Mouse (Mus musculus): Measurements from ENCODE around the gene Pnmal1.

Gene Pnmal1

DNA sequence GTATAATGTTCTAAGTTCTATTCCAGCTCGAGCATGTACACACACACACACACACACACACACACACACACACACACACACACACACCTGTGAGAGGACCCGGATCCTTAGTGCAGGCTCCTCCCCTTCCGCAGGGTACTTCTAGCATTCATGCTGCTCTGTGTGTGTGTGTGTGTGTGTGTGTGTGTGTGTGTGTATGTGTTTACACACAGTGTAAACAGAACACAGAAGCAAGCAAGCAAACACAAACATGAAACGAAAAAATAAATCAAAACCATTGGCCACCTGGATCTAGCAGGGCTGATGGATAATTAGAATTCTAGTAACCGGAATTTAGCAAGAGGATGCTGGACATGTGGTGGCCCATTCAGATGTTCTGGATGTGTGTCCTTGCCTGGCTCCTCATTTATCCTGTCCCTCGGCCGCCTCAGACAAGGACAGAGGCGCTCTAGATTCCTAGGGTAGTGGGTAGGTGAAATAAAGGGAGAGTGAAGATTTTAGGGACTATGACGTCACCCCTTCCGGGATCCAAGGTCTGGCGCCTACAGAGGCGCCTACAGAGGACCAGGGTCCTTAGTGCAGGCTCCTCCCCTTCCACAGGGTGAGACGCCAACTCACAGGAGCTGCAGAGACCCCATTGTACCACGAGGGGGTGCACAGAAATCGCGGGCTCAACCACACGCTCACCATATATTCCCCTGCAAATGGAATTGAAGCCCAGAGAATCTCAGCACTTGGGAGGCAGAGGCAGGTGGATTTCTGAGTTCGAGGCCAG is 8.4 kb upstream of the Pnmal1 start:
- in situ Hi-C loops (cut with MboI) = loop anchor here (5.0 kb wide), 1 partner anchor 51 kb away; no protein-coding TSS in a partner anchor

DNA sequence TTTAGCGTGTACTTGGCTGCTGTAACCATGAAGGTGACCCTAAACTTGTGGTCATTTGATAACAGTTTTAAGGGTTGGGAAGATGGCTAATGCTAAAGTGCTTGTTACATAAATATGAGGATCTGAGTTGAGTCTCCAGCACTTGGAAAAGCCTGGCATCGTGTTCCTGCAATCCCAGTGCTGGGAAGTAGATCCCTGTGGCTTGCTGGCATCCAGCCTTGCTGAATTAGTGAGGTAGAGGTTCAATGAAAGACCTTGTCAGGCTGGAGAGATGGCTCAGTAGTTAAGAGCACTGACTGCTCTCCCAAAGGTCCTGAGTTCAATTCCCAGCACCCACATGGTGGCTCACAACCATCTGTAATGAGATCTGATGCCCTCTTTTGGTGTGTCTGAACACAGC is 5.7 kb upstream of the Pnmal1 start:
- in situ Hi-C loops (cut with MboI) = loop anchor here (5.0 kb wide), 1 partner anchor 49 kb away; no protein-coding TSS in a partner anchor

GRCm38 (mm10) chr7:16955712-16956111 is 3.8 kb upstream of the Pnmal1 start:
- in situ Hi-C loops (cut with MboI) = no loop called here

GRCm38 (mm10) chr7:16956410-16957265 is 2.8 kb upstream of the Pnmal1 start:
- in situ Hi-C loops (cut with MboI) = no loop called here

DNA sequence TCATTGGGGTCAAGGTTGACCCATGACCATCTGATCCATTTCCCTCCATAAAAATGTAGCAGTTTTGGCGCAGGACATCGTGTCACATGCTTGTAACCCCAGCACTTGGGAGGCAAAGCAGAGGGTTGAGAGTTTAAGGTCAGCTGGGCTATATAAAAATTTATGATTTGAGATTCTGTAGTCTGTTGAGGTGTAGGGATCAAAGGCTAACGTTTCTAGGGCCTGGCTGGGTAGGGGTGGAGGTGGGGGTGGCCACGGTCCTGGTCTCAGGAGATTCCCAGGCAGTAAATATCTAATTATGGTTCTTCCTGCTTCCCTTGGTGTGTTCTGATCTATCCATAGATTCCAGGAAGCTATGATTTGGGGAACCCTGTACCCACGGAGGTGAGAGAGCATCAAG is 2.2 kb downstream of the Pnmal1 start:
- in situ Hi-C loops (cut with MboI) = no loop called here

- in situ Hi-C loops (cut with MboI) = no loop called here
These were observed 8.9 kb downstream of the Pnmal1 start for GRCm38 (mm10) chr7:16968414-16968813.

DNA sequence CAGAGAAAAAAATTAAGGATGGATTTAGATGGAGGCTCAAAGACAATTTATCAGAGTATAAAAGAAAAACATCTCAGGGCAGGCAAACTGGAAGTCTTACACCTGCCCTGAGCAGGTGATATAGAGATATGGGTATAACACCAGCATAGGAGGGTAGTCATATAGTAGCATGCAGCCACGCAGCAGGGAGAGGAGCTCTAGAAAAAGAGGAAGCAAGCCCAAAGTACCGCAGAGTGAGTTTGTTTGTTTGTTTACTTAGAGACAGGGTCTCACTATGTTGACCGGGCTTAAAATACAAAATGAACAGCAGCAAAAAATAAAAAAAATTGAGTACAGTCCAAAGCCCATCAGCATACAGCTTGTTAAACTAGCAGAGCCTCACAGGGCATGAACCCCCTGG is 11.7 kb downstream of the Pnmal1 start:
- in situ Hi-C loops (cut with MboI) = no loop called here

DNA sequence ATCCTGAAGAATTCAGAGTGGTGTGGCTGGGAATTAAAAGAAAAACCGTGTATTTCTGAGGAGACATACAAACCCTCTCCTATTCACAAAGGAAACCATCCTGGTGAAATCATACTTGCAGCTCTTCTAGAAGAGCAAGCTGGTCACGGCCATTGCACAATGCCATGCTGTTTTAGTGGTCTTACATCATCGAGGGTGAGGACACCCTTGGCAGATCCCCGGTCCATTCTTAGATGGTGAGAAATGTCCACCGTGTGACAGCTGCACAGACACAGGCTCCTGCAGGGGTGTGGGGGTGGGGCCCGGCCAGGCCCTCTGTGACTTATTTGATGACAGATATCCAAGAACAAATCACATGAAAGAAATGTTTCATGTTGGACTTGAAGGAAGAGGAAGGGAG is 14.5 kb downstream of the Pnmal1 start:
- in situ Hi-C loops (cut with MboI) = no loop called here

- in situ Hi-C loops (cut with MboI) = no loop called here
These were observed 16.8 kb downstream of the Pnmal1 start for GRCm38 (mm10) chr7:16976298-16976697.

- in situ Hi-C loops (cut with MboI) = no loop called here
These were observed 18.7 kb downstream of the Pnmal1 start for GRCm38 (mm10) chr7:16978173-16978572.

- in situ Hi-C loops (cut with MboI) = no loop called here
These were observed 19.1 kb downstream of the Pnmal1 start for GRCm38 (mm10) chr7:16978593-16978992.

DNA sequence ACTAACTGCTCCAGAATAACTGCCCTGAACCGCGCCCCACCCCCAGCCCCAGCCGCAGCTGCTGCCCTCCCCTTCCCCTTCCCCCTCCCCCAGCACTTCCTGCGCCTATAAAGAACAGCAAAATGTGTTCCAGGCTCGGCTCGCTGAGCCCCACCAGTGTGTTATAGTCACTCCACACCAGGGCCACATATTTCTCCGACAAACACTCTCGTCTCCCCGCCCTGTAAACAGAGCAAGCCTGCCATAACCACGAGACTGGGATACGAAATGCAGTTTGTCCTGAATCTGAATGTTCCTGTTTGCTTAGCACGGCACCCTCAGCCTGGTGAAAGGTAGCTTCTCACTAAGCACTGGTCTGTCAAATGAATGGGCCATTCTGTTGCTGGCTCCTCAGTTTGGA is 20.9 kb downstream of the Pnmal1 start:
- in situ Hi-C loops (cut with MboI) = loop anchor here (10.0 kb wide), 1 partner anchor 64 kb away; no protein-coding TSS in a partner anchor

GRCm38 (mm10) chr7:16982859-16983568 is 23.5 kb downstream of the Pnmal1 start, which contains the start of gene Gm42372:
TSS of gene Gm42372 (plus strand) at chr7:16983086.
- in situ Hi-C loops (cut with MboI) = loop anchor here (10.0 kb wide), 1 partner anchor 62 kb away; no protein-coding TSS in a partner anchor

DNA sequence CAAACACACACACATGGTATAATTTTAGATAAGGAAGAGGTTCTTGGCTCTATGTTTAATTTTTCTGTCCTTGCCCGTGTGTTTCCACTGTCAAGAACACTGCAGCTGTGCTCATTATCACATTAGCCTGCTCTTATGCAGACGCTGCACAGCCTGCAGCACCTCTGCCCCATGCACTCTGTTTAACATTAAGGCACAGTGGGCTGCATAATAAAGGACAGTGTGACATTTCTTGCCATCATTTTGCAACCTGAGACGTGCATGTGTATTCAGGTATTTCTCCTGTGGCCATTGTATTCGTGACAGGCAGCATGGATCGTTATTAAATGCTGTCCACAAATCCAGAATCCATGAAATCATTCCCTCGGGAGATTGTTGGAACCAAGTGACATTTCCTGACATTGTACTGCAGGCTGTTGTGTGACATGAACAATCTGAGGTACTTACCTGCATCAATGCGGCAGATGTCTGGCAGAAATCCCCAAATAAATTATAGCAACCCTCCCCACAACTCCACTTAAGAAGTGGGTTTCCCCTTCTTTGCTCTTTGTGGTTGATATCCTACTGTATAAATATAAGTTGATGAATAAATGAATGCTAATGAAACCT is 28.2 kb downstream of the Pnmal1 start:
- in situ Hi-C loops (cut with MboI) = loop anchor here (10.0 kb wide), 1 partner anchor 57 kb away; no protein-coding TSS in a partner anchor

DNA sequence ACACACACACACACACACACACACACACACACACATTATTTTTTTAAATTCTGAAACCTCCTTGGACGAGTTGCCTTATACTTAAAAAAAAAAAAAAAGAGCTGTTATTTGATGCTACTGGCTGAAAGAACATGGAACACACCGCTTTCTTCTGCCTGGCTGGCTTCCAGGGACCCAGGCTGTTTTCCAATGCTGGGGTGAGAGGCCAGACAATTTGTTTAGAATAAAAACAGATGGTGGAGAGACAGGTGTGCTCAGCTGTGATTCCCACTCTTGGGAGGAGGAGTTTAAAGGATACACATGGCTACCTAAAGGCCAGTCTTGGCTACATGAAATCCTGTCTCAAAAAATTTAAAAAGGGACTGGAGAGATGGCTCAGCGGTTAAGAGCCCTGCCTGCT is 28.9 kb downstream of the Pnmal1 start:
- in situ Hi-C loops (cut with MboI) = loop anchor here (10.0 kb wide), 1 partner anchor 56 kb away; no protein-coding TSS in a partner anchor

GRCm38 (mm10) chr7:16990006-16990744 is 30.7 kb downstream of the Pnmal1 start:
- in situ Hi-C loops (cut with MboI) = loop anchor here (10.0 kb wide), 1 partner anchor 55 kb away; no protein-coding TSS in a partner anchor

- in situ Hi-C loops (cut with MboI) = loop anchor here (10.0 kb wide), 1 partner anchor 57 kb away; no protein-coding TSS in a partner anchor
These were observed 32.4 kb downstream of the Pnmal1 start for GRCm38 (mm10) chr7:16991681-16992450.

- in situ Hi-C loops (cut with MboI) = loop anchor here (10.0 kb wide), 1 partner anchor 58 kb away; no protein-coding TSS in a partner anchor
These were observed 33.0 kb downstream of the Pnmal1 start, which contains the start of gene Ccdc8 for GRCm38 (mm10) chr7:16992451-16992807. TSS of gene Ccdc8 (plus strand) at chr7:16992708.

DNA sequence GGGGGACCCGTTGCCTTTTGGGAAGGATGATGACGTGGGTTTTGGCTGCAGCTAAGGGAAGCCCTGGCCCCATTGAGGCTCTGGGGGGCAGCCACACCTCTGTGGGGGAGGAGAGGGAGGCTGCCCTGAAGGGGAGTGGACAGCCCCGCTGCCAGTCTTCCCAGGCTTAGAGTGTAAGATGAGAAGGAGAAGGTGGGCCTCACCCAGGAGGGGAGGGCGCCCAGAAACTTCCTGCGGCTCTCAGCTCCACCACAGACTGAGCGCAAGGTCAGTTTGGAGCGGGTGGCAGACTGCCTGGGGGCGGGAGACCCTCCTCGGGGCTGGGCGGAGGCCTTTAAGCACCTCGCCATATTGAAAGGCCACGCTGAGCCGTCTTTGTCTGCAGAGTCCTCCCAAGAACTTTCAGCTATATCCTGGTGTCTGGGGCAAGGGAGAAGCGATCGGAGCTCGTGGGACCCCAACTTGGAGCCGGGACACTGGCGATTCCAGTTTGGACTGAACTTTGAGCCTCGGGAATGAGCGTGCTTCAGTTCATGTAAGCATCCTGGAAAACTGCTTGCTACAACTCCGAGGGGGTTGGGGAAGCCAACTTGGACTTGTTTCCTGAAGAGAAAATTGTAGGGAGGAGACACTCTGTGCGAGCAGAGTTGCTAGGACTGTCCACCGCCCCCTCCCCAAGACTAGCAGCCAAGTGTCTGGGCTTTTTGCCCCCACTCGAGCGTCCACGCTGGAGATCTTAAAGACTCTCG is 34.3 kb downstream of the Pnmal1 start:
- in situ Hi-C loops (cut with MboI) = loop anchor here (10.0 kb wide), 1 partner anchor 59 kb away; no protein-coding TSS in a partner anchor
